Comparison of ENCODE assay signal across 9 mouse cellular contexts in genomic region chr13:75992169-75993028, GRCm38 (mm10). TPM values are rescaled to one million over a fixed set of nuclear protein-coding genes. Genes with fewer than 3 reads are reported as not detected.
DNase-seq lines count a peak whose midpoint lies in the region; ATAC-seq and TF ChIP-seq lines count a peak whose summit lies in the region.
"Had no signal": no experiment of that assay in that cellular context is flagged by ENCODE, and none has a peak within 500 bp of the region (broad histone marks: within the 10 kb centered on the region; RNA-seq: fewer than 3 reads in every experiment).

No protein-coding gene starts in this region.

- whole genome bisulfite sequencing in forebrain, embryonic 11.5 days, result 59% methylated on average over 9 of the region's 9 CpGs
- WGBS in forebrain, embryonic 10.5 days, result 74% methylated on average over 9 of the region's 9 CpGs
- WGBS in hindbrain, embryonic 14.5 days, result 34% methylated on average over 9 of the region's 9 CpGs

- H3K27ac ChIP-seq in forebrain, embryonic 11.5 days (ENCODE audit: low read depth, low read length), result no peak overlapping the region
- no peak overlapping the region for H3K27ac ChIP-seq in forebrain, embryonic 10.5 days
- peak overlapping the region; percentile 62; the same call in 1 of the 2 replicates for H3K27ac ChIP-seq in hindbrain, embryonic 14.5 days
- no peak overlapping the region for H3K27ac ChIP-seq in layer of hippocampus, adult 2 months
- H3K27ac ChIP-seq: heart, embryonic 15.5 days had no signal

- H3K4me1 ChIP-seq in forebrain, embryonic 11.5 days (replicated peaks; ENCODE audit: control insufficient read depth, insufficient read depth, low read length), result no peaks in the 10 kb centered on the region
- H3K4me1 ChIP-seq in forebrain, embryonic 10.5 days, result no peaks in the 10 kb centered on the region
- no peaks in the 10 kb centered on the region for H3K4me1 ChIP-seq in hindbrain, embryonic 14.5 days (replicated peaks; ENCODE audit: control insufficient read depth, insufficient read depth, low read length)

- H3K27me3 ChIP-seq in forebrain, embryonic 11.5 days (ENCODE audit: control insufficient read depth, insufficient read depth, low read length), result no peaks in the 10 kb centered on the region
- peaks cover 7% of the 10 kb centered on the region; the same call in 1 of the 2 replicates for H3K27me3 ChIP-seq in forebrain, embryonic 10.5 days (ENCODE audit: poor library complexity, severe bottlenecking)
- no peaks in the 10 kb centered on the region for H3K27me3 ChIP-seq in Patski
- no peaks in the 10 kb centered on the region for H3K27me3 ChIP-seq in hindbrain, embryonic 14.5 days (ENCODE audit: control insufficient read depth, insufficient read depth, low read length)
- H3K27me3 ChIP-seq: heart, embryonic 15.5 days had no signal

- TF ChIP-seq CTCF in Patski (IDR thresholded peaks at IDR 0.05), result no peak
- no peak for TF ChIP-seq CTCF in layer of hippocampus, adult 2 months (conservative IDR thresholded peaks at IDR 0.05)

- H3K4me2 ChIP-seq in forebrain, embryonic 11.5 days (ENCODE audit: low read depth, low read length, severe bottlenecking), result no peak overlapping the region
- H3K4me2 ChIP-seq in hindbrain, embryonic 14.5 days (replicated peaks), result no peak overlapping the region
- H3K4me2 ChIP-seq: heart, embryonic 15.5 days had no signal

- POLR2A ChIA-PET in Patski (lab: Charles Lee), result no interaction called here

- H3K9me3 ChIP-seq in forebrain, embryonic 11.5 days (ENCODE audit: control insufficient read depth, low read length), result no peaks in the 10 kb centered on the region; the same call in 1 of the 2 replicates
- H3K9me3 ChIP-seq in forebrain, embryonic 10.5 days, result peaks cover 8% of the 10 kb centered on the region; the same call in 1 of the 2 replicates
- peaks cover 7% of the 10 kb centered on the region for H3K9me3 ChIP-seq in hindbrain, embryonic 14.5 days (ENCODE audit: control insufficient read depth, low read length)
- H3K9me3 ChIP-seq: heart, embryonic 15.5 days had no signal

- intact Hi-C loops in gastrocnemius, postnatal 36 days (cut with DNase I), result no loop called here

- no peak for DNase-seq in forebrain, embryonic 11.5 days (ENCODE audit: low spot score)
- no peak for DNase-seq in forebrain, embryonic 10.5 days (ENCODE audit: extremely low spot score, low spot score)
- DNase-seq in Patski (ENCODE audit: low read depth, low spot score), result peak; percentile 12
- peak; percentile 70 for DNase-seq in hindbrain, embryonic 14.5 days (ENCODE audit: low spot score)
- peak; percentile 38 for DNase-seq in lung, postnatal 10 days
- no peak for DNase-seq in layer of hippocampus, adult 2 months (ENCODE audit: low spot score in 2 of 2)
- no peak for DNase-seq in right cerebral cortex, adult 2 months (ENCODE audit: low spot score in 2 of 2)
- no peak for DNase-seq in gastrocnemius, postnatal 36 days

- no peak overlapping the region for H3K4me3 ChIP-seq in forebrain, embryonic 11.5 days (ENCODE audit: low read depth, low read length)
- no peak overlapping the region for H3K4me3 ChIP-seq in forebrain, embryonic 10.5 days
- no peak overlapping the region for H3K4me3 ChIP-seq in hindbrain, embryonic 14.5 days (replicated peaks; ENCODE audit: low read length)
- H3K4me3 ChIP-seq in layer of hippocampus, adult 2 months, result no peak overlapping the region
- H3K4me3 ChIP-seq: heart, embryonic 15.5 days had no signal

- peak; percentile 91 for ATAC-seq in forebrain, embryonic 11.5 days (replicated peaks; ENCODE audit: low FRiP score)
- peak; percentile 76 for ATAC-seq in Patski
- ATAC-seq in hindbrain, embryonic 14.5 days (ENCODE audit: low FRiP score), result peak; percentile 93

- no peak overlapping the region for H3K9ac ChIP-seq in forebrain, embryonic 11.5 days (ENCODE audit: low read length)
- no peak overlapping the region for H3K9ac ChIP-seq in hindbrain, embryonic 14.5 days
- H3K9ac ChIP-seq: heart, embryonic 15.5 days had no signal

- in situ Hi-C loops in Patski (cut with MboI; ENCODE audit: low pct_unique_long_range_greater_than_20kb), result no loop called here

- H3K36me3 ChIP-seq in forebrain, embryonic 11.5 days (ENCODE audit: control insufficient read depth, insufficient read depth, low read length), result no peaks in the 10 kb centered on the region
- no peaks in the 10 kb centered on the region for H3K36me3 ChIP-seq in forebrain, embryonic 10.5 days (replicated peaks)
- H3K36me3 ChIP-seq in hindbrain, embryonic 14.5 days (replicated peaks; ENCODE audit: control insufficient read depth, insufficient read depth), result no peaks in the 10 kb centered on the region
- H3K36me3 ChIP-seq: heart, embryonic 15.5 days had no signal

- CTCF ChIA-PET in Patski (lab: Charles Lee), result interaction anchor here (1.0 to 2.3 kb wide), 2 partner anchors 10 to 16 kb away, joined by 3 to 9 read pairs; no protein-coding TSS in a partner anchor

RNA-seq across cellular contexts. Expression of gene Spata9, which starts 25.4 kb away (rescaled TPM):
- 0.67 TPM in 1 of 2 replicates, not detected in the other for polyA plus RNA-seq in forebrain, embryonic 11.5 days (2014; fragmentation: Nextera tagmentation; extraction: Ambion mirVana)
- 0.64 and 1.2 TPM in 2 replicates for polyA plus RNA-seq in forebrain, embryonic 10.5 days (2016; fragmentation: Nextera tagmentation; extraction: Ambion mirVana)
- polyA plus RNA-seq in Patski (2021), result 1.7 TPM
- polyA plus RNA-seq in hindbrain, embryonic 14.5 days (2014; fragmentation: Nextera tagmentation; extraction: Ambion mirVana), result 2.3 and 3.4 TPM in 2 replicates
- under 1 TPM in 1 of 2 experiments, not detected in 1; 0.46 TPM for total RNA-seq in layer of hippocampus, adult 2 months (2021)
- not detected for total RNA-seq in gastrocnemius, postnatal 36 days (2021)

RNA-seq across cellular contexts. Expression of gene Rfesd, which starts 26.1 kb away (rescaled TPM):
- polyA plus RNA-seq in forebrain, embryonic 11.5 days (2014; fragmentation: Nextera tagmentation; extraction: Ambion mirVana), result 20.1 and 22.9 TPM in 2 replicates
- 26.4 and 28.8 TPM in 2 replicates for polyA plus RNA-seq in forebrain, embryonic 10.5 days (2016; fragmentation: Nextera tagmentation; extraction: Ambion mirVana)
- 19.8 TPM for polyA plus RNA-seq in Patski (2021)
- 18.7 and 21.2 TPM in 2 replicates for polyA plus RNA-seq in hindbrain, embryonic 14.5 days (2014; fragmentation: Nextera tagmentation; extraction: Ambion mirVana)
- total RNA-seq in layer of hippocampus, adult 2 months (2021), result 10 to 100 TPM; 18.2 to 21.6 TPM
- 10 to 100 TPM; 17.6 to 19.6 TPM for total RNA-seq in gastrocnemius, postnatal 36 days (2021)

RNA-seq across cellular contexts. Expression of gene Rhobtb3, which starts 48.7 kb away (rescaled TPM):
- polyA plus RNA-seq in forebrain, embryonic 11.5 days (2014; fragmentation: Nextera tagmentation; extraction: Ambion mirVana), result 64.4 and 66.7 TPM in 2 replicates
- 42.8 and 44.4 TPM in 2 replicates for polyA plus RNA-seq in forebrain, embryonic 10.5 days (2016; fragmentation: Nextera tagmentation; extraction: Ambion mirVana)
- polyA plus RNA-seq in Patski (2021), result 36.4 TPM
- 27.9 and 31.6 TPM in 2 replicates for polyA plus RNA-seq in hindbrain, embryonic 14.5 days (2014; fragmentation: Nextera tagmentation; extraction: Ambion mirVana)
- total RNA-seq in layer of hippocampus, adult 2 months (2021), result 10 to 100 TPM; 15.9 to 16.7 TPM
- total RNA-seq in gastrocnemius, postnatal 36 days (2021), result 10 to 100 TPM; 11.3 to 15.8 TPM

Comparison
In these comparisons a context has a peak if more than half of its experiments do, and no peak if none do; other contexts are left out.
1. DNase-seq: peak in Patski (single experiment), hindbrain, embryonic 14.5 days (single experiment) and lung, postnatal 10 days (single experiment); none in forebrain, embryonic 11.5 days (single experiment), forebrain, embryonic 10.5 days (single experiment), layer of hippocampus, adult 2 months (0 of 2), right cerebral cortex, adult 2 months (0 of 2) and gastrocnemius, postnatal 36 days (0 of 2).
2. Peak in every context shown above with its lines, with median percentiles within 50 percentile points of each other: ATAC-seq.